Comparison of ENCODE assay signal across 12 mouse cellular contexts in genomic region chr17:89297277-89298002, GRCm38 (mm10).
DNase-seq lines count a peak whose midpoint lies in the region; ATAC-seq and TF ChIP-seq lines count a peak whose summit lies in the region.
"Had no signal": no experiment of that assay in that cellular context is flagged by ENCODE, and none has a peak within 500 bp of the region (broad histone marks: within the 10 kb centered on the region; RNA-seq: fewer than 3 reads in every experiment).

No protein-coding gene starts in this region.

- TF ChIP-seq CTCF in lung, embryonic 14.5 days (IDR thresholded peaks at IDR 0.05; ENCODE audit: low read depth) = no peak

- no peak overlapping the region for H3K4me2 ChIP-seq in lung, embryonic 14.5 days
- no peak overlapping the region for H3K4me2 ChIP-seq in hindbrain, embryonic 15.5 days
- H3K4me2 ChIP-seq in midbrain, embryonic 16.5 days (ENCODE audit: low read length) = 0 out of 2 replicates have a peak overlapping the region, but pooled peaks have one; percentile 17

- H3K27ac ChIP-seq in lung, embryonic 14.5 days (ENCODE audit: low read depth) = no peak overlapping the region
- no peak overlapping the region for H3K27ac ChIP-seq in hindbrain, embryonic 15.5 days (replicated peaks)
- H3K27ac ChIP-seq in midbrain, embryonic 16.5 days (ENCODE audit: low read length) = peak overlapping the region; percentile 39
- H3K27ac ChIP-seq: gastrocnemius, adult 2 months; limb, embryonic 10.5 days; macrophage had no signal

- H3K36me3 ChIP-seq in lung, embryonic 14.5 days (ENCODE audit: insufficient read depth) = no peaks in the 10 kb centered on the region
- H3K36me3 ChIP-seq in hindbrain, embryonic 15.5 days = no peaks in the 10 kb centered on the region
- H3K36me3 ChIP-seq in midbrain, embryonic 16.5 days (ENCODE audit: control insufficient read depth, insufficient read depth, low read length) = no peaks in the 10 kb centered on the region
- H3K36me3 ChIP-seq: limb, embryonic 10.5 days had no signal

- H3K9ac ChIP-seq in lung, embryonic 14.5 days = no peak overlapping the region
- H3K9ac ChIP-seq in hindbrain, embryonic 15.5 days = no peak overlapping the region
- H3K9ac ChIP-seq in midbrain, embryonic 16.5 days (ENCODE audit: low read depth, low read length) = no peak overlapping the region

- DNase-seq in cerebellum, adult 9-11 months = peak; percentile 2
- DNase-seq in lung, embryonic 14.5 days = peak; percentile 18
- no peak for DNase-seq in lung, postnatal 10 days
- no peak for DNase-seq in adrenal gland, adult 2 months
- DNase-seq: gastrocnemius, adult 2 months had no signal

- no peak overlapping the region for H3K4me3 ChIP-seq in lung, embryonic 14.5 days (ENCODE audit: low read depth, low read length)
- no peak overlapping the region for H3K4me3 ChIP-seq in hindbrain, embryonic 15.5 days
- no peak overlapping the region for H3K4me3 ChIP-seq in midbrain, embryonic 16.5 days (ENCODE audit: low read depth, low read length)
- H3K4me3 ChIP-seq: gastrocnemius, adult 2 months; limb, embryonic 10.5 days had no signal

- no peaks in the 10 kb centered on the region for H3K4me1 ChIP-seq in lung, embryonic 14.5 days (ENCODE audit: insufficient read depth)
- H3K4me1 ChIP-seq in hindbrain, embryonic 15.5 days (replicated peaks) = peaks cover 8% of the 10 kb centered on the region; the same call in 1 of the 2 replicates
- H3K4me1 ChIP-seq in midbrain, embryonic 16.5 days (ENCODE audit: control insufficient read depth, insufficient read depth, low read length) = peaks cover 10% of the 10 kb centered on the region
- H3K4me1 ChIP-seq: limb, embryonic 10.5 days had no signal

- H3K27me3 ChIP-seq in lung, embryonic 14.5 days (ENCODE audit: insufficient read depth, low read length) = no peaks in the 10 kb centered on the region
- no peaks in the 10 kb centered on the region for H3K27me3 ChIP-seq in hindbrain, embryonic 15.5 days
- no peaks in the 10 kb centered on the region for H3K27me3 ChIP-seq in midbrain, embryonic 16.5 days (ENCODE audit: control insufficient read depth, insufficient read depth, low read depth, low read length)
- H3K27me3 ChIP-seq: Patski had no signal

- ATAC-seq in cerebellum, adult (ENCODE audit: insufficient number of reproducible peaks, low FRiP score, low TSS enrichment) = no peak
- peak; percentile 24; the same call in 1 of the 2 replicates for ATAC-seq in lung, embryonic 14.5 days (ENCODE audit: insufficient read depth)
- ATAC-seq in hindbrain, embryonic 15.5 days (ENCODE audit: low FRiP score, low read depth) = peak; percentile 71; the same call in 1 of the 2 replicates
- peak; percentile 90 for ATAC-seq in midbrain, embryonic 16.5 days
- no peak for ATAC-seq in activated CD4-positive, CD25-positive, alpha-beta regulatory T cell, adult 4 months
- ATAC-seq: Patski had no signal

- no peaks in the 10 kb centered on the region for H3K9me3 ChIP-seq in lung, embryonic 14.5 days (ENCODE audit: low read depth, low read length)
- H3K9me3 ChIP-seq in hindbrain, embryonic 15.5 days = no peaks in the 10 kb centered on the region
- H3K9me3 ChIP-seq in midbrain, embryonic 16.5 days (replicated peaks; ENCODE audit: control insufficient read depth, low read length, poor library complexity, severe bottlenecking) = no peaks in the 10 kb centered on the region
- H3K9me3 ChIP-seq: limb, embryonic 10.5 days had no signal

- WGBS in lung, embryonic 14.5 days = 32% methylated on average over 4 of the region's 4 CpGs
- WGBS in hindbrain, embryonic 15.5 days = 9% methylated on average over 4 of the region's 4 CpGs
- 10% methylated on average over 4 of the region's 4 CpGs for WGBS in midbrain, embryonic 16.5 days

Comparison
In these comparisons a context has a peak if more than half of its experiments do, and no peak if none do; other contexts are left out.
1. DNase-seq: peak in cerebellum, adult 9-11 months (single experiment) and lung, embryonic 14.5 days (single experiment); none in lung, postnatal 10 days (single experiment) and adrenal gland, adult 2 months (single experiment).
2. ATAC-seq: peak in lung, embryonic 14.5 days (single experiment), hindbrain, embryonic 15.5 days (single experiment) and midbrain, embryonic 16.5 days (single experiment); none in cerebellum, adult (single experiment) and activated CD4-positive, CD25-positive, alpha-beta regulatory T cell, adult 4 months (single experiment).